Mouse (Mus musculus): ENCODE measurements around the gene Gm42791.

Gm42791 gene

DNA sequence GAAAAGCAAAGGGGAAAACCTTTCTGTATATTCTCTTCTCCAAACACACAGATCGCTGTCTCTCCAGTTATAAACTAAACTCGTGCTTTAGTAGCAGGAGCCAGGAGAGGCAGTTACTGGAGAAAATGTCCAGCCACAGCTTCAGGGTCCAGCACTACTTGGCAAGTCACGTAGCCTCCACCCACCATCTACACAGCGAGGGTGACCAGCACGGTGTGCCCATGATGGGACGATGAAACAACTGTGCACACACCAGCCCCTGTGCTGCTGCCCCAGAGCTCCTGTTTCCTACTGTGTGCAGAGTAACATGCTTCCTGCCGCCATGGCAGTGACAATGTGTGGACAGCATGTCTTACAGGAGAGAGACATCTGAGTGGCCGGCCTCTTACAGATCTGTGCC, 121.8 kb downstream of the Gm42791 start:
- no peak for DNase-seq (ENCODE audit: inconsistent ontology term)

DNA sequence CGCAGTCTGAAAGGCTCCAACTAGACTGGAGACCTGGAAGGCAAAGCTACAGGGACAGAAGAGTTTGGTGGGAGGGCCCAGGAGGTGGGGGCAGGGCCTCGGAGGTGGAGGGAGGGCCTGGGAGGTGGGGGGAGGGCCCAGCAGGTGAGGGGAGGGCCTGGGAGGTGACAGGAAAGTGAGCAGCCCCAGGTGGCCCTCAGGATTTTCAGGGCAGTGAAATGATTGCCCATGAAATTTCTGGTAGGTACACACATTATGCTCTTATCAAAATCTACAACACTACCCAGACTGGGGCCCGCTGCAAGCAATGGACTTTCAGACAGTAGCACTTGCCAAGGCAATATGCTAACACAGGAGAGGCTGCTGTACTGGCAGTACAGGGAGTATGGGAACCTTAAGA, 125.4 kb downstream of the Gm42791 start:
- no peak for DNase-seq (ENCODE audit: inconsistent ontology term)

DNA sequence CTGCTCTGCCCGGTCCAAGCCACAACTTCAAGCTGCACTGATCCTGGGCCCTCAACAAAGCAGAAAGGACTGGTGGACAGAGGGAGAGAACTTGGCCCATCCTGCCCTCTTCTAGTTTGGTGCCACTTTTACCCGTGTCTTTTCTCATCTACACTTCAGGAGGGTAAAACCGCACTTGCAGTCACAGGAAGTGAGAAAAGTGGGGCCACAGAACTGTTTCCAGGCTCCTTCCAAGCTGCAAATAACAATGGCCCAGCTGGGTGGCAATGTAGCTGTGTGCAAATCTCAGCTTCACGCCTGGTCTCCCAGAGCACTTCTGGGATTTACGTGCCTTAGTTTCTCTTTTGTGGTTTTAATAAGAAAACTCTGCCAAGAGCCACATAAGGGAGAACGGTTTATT, 127.2 kb downstream of the Gm42791 start:
- DNase-seq (ENCODE audit: inconsistent ontology term): no peak

DNA sequence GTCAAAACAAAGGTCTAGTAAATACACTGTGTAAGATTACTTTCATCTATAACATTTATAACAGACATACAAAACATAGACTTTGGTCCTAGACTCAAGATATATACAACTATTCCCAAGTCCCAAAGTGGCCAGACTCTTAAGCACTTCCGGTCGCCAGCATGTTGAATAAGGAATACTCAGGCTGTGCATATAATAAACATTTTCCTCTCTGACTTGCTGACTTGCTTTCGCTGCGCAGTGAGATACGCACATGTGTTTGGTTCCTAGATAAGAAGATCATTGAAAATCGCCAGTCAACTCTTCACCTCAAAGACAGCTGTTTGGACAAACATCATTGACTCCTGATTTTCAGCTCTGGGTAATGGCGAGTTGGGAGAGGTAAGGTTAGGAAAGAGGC, 127.8 kb downstream of the Gm42791 start:
- no peak for DNase-seq (ENCODE audit: inconsistent ontology term)

DNA sequence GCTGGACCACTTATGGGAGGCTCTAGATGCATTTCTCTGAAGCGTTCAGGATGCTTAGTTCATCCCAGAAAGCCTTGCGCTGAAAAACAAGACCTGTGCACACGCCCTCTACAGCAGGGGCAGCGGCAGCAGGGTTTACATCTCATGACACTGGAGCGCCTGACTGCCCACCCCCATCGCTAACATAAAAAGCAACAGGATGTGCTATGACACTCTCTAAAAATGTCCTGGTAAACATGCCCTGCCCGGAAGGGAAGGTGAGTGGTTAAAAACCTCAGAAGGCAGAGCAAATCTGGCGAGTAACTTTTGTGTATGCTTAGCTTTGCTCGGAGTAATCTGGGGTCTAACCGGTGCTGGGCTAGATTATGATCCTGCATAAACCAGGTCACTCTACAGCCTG, 128.4 kb downstream of the Gm42791 start:
- DNase-seq (ENCODE audit: inconsistent ontology term): no peak

DNA sequence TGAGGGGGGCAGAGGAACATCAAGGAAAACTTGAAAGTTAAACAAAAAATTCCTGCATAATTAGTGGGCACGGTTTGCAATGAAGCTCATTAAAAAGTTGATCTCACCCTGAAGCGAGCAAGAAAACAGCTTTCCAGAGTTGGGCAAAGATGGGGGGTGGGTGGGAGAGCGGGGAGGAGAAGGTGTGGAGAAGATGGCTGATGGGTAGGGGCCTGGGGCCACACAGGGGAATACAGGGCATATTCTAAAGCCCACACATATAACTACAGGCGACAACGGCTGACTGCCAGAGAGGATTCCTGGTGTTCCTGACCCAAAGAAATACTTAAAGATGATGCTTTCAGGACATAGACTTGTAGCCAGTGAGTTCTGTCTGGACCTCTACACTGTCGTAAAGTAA, 131.5 kb downstream of the Gm42791 start:
- DNase-seq (ENCODE audit: inconsistent ontology term): peak; percentile 22

DNA sequence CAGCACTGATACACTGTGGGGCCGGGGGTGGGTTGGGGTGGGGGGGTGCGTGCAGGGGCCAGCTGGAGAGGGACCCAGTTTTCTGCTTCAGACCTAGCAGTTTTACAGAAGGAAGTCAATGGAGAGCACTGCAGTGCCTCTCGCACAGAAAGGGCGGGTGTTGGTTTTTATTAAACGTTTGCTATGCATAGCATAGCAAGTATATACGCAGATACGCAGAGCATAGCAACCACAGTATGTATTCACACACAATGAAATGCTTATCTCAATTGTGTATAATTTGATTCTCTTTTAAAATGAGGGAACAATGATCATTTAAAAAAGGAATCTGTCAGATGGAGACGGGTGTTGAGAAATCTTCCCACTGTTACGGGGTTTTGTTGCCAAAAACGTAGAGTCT, 132.1 kb downstream of the Gm42791 start:
- no peak for DNase-seq (ENCODE audit: inconsistent ontology term)

DNA sequence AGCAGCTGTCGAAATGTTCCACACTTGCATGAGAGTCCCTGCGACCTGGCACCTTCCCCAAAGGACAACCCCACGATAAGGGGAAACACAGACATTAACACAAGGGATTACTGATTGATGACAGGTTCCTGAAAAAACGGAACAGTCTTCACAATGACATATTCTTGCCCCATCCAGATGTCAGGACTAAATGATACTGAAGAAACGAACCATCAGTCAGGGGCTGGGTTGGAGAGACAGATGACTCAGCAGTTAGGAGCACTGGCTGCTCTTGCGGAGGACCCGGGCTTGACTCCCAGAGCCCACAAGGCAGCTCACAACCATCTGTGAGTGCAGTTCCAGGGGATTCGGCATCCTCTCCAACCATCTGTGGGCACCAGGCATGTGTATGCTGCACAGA, 132.8 kb downstream of the Gm42791 start:
- no peak for DNase-seq (ENCODE audit: inconsistent ontology term)

DNA sequence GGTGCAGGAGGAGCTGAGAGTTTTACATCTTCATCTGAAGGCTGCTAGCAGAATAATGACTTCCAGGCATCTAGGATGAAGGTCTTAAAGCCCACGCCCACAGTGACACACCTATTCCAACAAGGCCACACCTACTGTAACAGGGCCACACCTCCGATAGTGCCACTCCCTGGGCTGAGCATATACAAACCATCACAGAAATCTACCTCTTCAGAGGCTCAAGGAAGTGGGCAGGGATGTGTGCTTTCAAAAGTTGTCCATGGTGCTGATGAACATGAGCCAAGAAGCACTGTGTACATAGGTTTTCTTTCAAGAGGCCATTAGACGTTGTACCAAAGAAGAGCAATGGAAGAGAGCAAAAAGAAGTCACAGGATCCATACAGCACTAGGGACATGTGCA, 137.4 kb downstream of the Gm42791 start:
- DNase-seq (ENCODE audit: inconsistent ontology term): no peak

DNA sequence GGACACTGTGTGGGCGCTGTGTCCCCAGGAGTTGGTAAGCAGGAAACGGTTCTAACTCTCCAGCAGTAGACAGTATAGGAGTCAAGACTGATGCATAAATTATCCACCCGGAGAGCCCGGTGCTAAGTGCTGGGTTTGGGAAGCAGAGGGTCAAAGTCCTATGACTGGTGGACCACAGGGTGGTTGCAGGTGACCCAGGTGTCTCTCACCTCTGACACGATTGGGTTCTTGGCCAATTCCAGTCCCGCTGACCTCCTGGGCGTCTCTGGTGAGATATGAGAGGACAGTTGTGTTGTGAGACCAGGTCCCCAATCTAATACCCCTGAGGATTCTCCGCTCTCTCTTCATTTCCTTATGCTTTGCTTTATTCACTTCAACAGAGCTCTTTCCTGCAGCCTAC, 139.9 kb downstream of the Gm42791 start:
- no peak for DNase-seq (ENCODE audit: inconsistent ontology term)

DNA sequence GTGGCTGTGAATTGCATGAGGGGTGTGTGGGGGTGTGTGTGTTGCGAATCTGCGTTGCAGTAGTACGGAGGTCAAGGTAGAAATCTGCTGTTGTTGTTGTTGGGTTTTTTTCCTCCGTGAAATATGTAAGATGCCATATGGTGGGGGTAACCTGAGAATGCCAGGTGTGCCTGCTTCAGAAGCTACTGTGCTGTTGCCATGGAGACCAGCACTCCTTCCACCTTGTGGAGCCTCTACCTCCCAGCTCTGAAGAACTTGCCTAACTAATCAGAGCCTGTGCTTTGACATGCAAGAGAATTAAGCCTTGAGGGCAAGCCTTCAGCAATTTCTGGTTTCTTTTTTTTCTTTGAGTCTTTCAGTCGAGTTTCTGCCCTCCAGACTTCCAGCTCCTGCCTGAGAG, 140.8 kb downstream of the Gm42791 start:
- DNase-seq (ENCODE audit: inconsistent ontology term): no peak

DNA sequence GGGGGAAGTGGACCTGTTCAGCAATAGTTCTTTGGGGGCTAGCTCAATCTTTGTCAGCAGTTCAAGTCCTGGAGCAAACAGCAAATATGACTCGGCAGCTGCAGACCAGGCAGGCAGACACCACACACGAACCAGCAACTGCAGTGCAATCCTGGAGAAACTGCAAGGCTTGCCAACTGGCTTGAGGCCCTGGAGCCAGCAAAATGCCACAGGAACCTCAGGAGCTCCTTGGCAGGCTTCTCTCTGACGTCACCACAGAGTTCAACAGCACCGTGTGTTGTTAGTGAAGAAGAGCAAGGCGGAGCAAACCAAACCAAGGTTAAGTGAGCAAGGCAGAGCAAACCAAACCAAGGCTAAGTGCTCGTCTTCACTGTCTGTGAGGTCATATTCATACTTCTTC, 145.4 kb downstream of the Gm42791 start:
- DNase-seq (ENCODE audit: inconsistent ontology term): peak; percentile 14

DNA sequence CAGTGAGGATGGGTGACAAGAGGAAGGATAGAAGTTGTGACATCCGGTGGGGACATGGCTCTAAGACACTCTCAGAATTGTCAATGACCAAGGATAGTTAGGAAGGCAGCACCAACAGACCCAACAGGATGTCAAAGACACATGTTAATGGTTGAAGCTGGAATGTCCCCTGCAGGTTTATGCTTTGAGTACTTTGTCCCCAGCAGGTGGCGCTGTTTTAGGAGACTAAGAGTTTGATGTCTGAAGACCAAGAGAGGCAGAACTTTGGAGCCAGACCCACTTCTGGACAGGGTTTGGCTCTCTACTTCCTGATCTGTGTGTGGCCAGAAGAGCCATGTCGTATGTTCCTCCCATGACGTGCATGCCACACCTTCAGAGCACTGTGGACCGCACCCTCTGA, 147.9 kb downstream of the Gm42791 start:
- DNase-seq (ENCODE audit: inconsistent ontology term): no peak
